Mouse (Mus musculus): ENCODE data around the gene Slc37a1. TPM values are rescaled to one million over a fixed set of nuclear protein-coding genes. Genes with fewer than 3 reads are reported as not detected.

The Slc37a1 gene
- total and polyA plus RNA-seq, 3 experiments: 14.2 to 15.0 TPM; not detected in 1

DNA sequence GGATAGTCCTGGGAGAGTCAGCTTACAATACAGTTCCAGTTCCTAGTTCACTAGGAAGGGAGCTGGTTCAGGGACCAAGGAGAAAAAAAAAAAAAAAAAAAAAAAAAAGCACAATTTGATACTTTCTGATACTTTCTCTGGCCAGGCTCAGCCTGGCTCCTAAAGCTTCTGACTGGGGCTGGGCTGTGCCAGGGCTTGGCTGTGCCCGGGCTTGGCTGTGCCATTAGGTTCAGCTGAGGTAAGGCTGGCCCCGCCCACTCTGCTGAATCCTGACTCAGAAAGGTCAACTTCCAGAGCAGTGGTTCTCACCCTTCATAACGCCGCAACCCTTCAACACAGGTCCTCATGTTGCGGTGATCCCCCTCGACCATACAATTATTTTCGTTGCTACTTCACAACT, 26.2 kb upstream of the Slc37a1 start:
- no peak overlapping the region for H3K9ac ChIP-seq (ENCODE audit: control insufficient read depth, low read depth, low read length, poor library complexity, severe bottlenecking)
- no peak for DNase-seq (ENCODE audit: low read depth, low spot score)
- no peaks in the 10 kb centered on the region for H3K79me2 ChIP-seq (ENCODE audit: control insufficient read depth, insufficient read depth, low read length, poor library complexity)
- no peaks in the 10 kb centered on the region; a peak in 1 of 4 replicates for H3K27me3 ChIP-seq (ENCODE audit: control insufficient read depth in 1 of 2, insufficient read depth in 2 of 2, low read length in 2 of 2)
- no peaks in the 10 kb centered on the region for H3K36me3 ChIP-seq (ENCODE audit: control insufficient read depth in 1 of 2, insufficient read depth in 2 of 2, low read length in 2 of 2)
- no peak overlapping the region for H3K27ac ChIP-seq (ENCODE audit: control insufficient read depth, low read depth, low read length)
- H3K9me3 ChIP-seq (replicated peaks; ENCODE audit: insufficient read depth, low read length): no peaks in the 10 kb centered on the region
- peaks cover 0 to 5% of the 10 kb centered on the region in 2 experiments; a peak in 2 of 4 replicates for H3K4me1 ChIP-seq (ENCODE audit: control insufficient read depth in 1 of 2, insufficient read depth in 2 of 2, low read length in 2 of 2)
- H3K4me3 ChIP-seq (ENCODE audit: control insufficient read depth in 1 of 2, insufficient read depth in 1 of 2, low read depth in 2 of 2, low read length in 2 of 2): no peak overlapping the region
- TF ChIP-seq POLR2AphosphoS5 (IDR thresholded peaks at IDR 0.05; ENCODE audit: borderline replicate concordance, low read depth, low read length) (no peak), E2F4 (IDR thresholded peaks at IDR 0.05; ENCODE audit: borderline replicate concordance, low read depth, low read length) (no peak), GABPA (IDR thresholded peaks at IDR 0.05; ENCODE audit: low read depth, low read length) (no peak), CHD2 (IDR thresholded peaks at IDR 0.05; ENCODE audit: low read length) (no peak), RCOR1 (IDR thresholded peaks at IDR 0.05; ENCODE audit: low read depth, low read length) (no peak), MYC (IDR thresholded peaks at IDR 0.05; ENCODE audit: low read depth, low read length) (no peak), SMC3 (IDR thresholded peaks at IDR 0.05; ENCODE audit: low read depth, low read length) (no peak), MAFK (IDR thresholded peaks at IDR 0.05; ENCODE audit: borderline replicate concordance, low read depth, low read length) (no peak)

DNA sequence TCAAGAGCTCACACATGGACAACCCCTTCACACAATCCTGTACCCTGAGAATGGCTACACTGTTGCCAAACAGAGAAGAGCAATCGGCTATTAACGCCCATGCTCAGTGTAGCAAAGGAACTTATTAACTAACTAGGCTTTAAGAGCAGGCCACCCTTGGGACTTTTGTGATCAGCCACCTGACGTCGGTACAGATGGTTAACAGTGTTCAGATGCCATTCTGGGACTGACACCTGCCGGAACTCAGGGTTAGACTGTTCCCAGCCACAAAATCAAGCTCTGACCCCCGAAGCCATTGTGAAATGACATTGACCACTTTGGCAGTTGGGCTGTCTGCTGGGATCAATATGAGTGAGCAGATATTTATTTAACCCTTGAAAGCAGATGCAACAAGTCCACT, 25.2 kb upstream of the Slc37a1 start:
- H3K79me2 ChIP-seq (ENCODE audit: control insufficient read depth, insufficient read depth, low read length, poor library complexity): no peaks in the 10 kb centered on the region
- no peak for TF ChIP-seq NRF1 (IDR thresholded peaks at IDR 0.05; ENCODE audit: insufficient read depth, low read depth, low read length, poor library complexity, severe bottlenecking)
- H3K9ac ChIP-seq (ENCODE audit: control insufficient read depth, low read depth, low read length, poor library complexity, severe bottlenecking): no peak overlapping the region
- H3K4me3 ChIP-seq (ENCODE audit: control insufficient read depth in 1 of 2, insufficient read depth in 1 of 2, low read depth in 2 of 2, low read length in 2 of 2): no peak overlapping the region
- H3K36me3 ChIP-seq (ENCODE audit: control insufficient read depth in 1 of 2, insufficient read depth in 2 of 2, low read length in 2 of 2): no peaks in the 10 kb centered on the region
- peaks cover 0 to 5% of the 10 kb centered on the region in 2 experiments; a peak in 2 of 4 replicates for H3K4me1 ChIP-seq (ENCODE audit: control insufficient read depth in 1 of 2, insufficient read depth in 2 of 2, low read length in 2 of 2)
- H3K9me3 ChIP-seq (replicated peaks; ENCODE audit: insufficient read depth, low read length): no peaks in the 10 kb centered on the region
- H3K27me3 ChIP-seq (ENCODE audit: control insufficient read depth in 1 of 2, insufficient read depth in 2 of 2, low read length in 2 of 2): no peaks in the 10 kb centered on the region; a peak in 1 of 4 replicates
- DNase-seq (ENCODE audit: low read depth, low spot score): no peak
- no peak overlapping the region for H3K27ac ChIP-seq (ENCODE audit: control insufficient read depth, low read depth, low read length)

GRCm38 (mm10) chr17:31262715-31263114, 23.9 kb upstream of the Slc37a1 start:
- Histone ChIP-seq H3K9ac (ENCODE audit: control insufficient read depth, low read depth, low read length, poor library complexity, severe bottlenecking) (no peak overlapping the region), H3K36me3 (ENCODE audit: control insufficient read depth in 1 of 2, insufficient read depth in 2 of 2, low read length in 2 of 2) (no peaks in the 10 kb centered on the region), H3K9me3 (replicated peaks; ENCODE audit: insufficient read depth, low read length) (no peaks in the 10 kb centered on the region), H3K4me3 (ENCODE audit: control insufficient read depth in 1 of 2, insufficient read depth in 1 of 2, low read depth in 2 of 2, low read length in 2 of 2) (no peak overlapping the region), H3K27ac (ENCODE audit: control insufficient read depth, low read depth, low read length) (no peak overlapping the region), H3K27me3 (ENCODE audit: control insufficient read depth in 1 of 2, insufficient read depth in 2 of 2, low read length in 2 of 2) (no peaks in the 10 kb centered on the region; a peak in 1 of 4 replicates), H3K4me1 (ENCODE audit: control insufficient read depth in 1 of 2, insufficient read depth in 2 of 2, low read length in 2 of 2) (peaks cover 0 to 5% of the 10 kb centered on the region in 2 experiments; a peak in 2 of 4 replicates), H3K79me2 (ENCODE audit: control insufficient read depth, insufficient read depth, low read length, poor library complexity) (no peaks in the 10 kb centered on the region)
- no peak for DNase-seq (ENCODE audit: low read depth, low spot score)
- no peak for TF ChIP-seq CHD1 (IDR thresholded peaks at IDR 0.05; ENCODE audit: low read depth, low read length)
- no peak for TF ChIP-seq MYB (IDR thresholded peaks at IDR 0.05; ENCODE audit: low read depth, low read length)
- TF ChIP-seq KAT2A (conservative IDR thresholded peaks at IDR 0.05; ENCODE audit: low read depth, low read length): no peak
- no peak for TF ChIP-seq TCF12 (IDR thresholded peaks at IDR 0.05; ENCODE audit: low read depth, low read length)
- TF ChIP-seq POLR2A (IDR thresholded peaks at IDR 0.05; ENCODE audit: control insufficient read depth in 1 of 2, insufficient read depth in 1 of 2, low read depth in 1 of 2, low read length in 2 of 2, poor library complexity in 1 of 2): no peak
- TF ChIP-seq TBP (IDR thresholded peaks at IDR 0.05; ENCODE audit: low read depth, low read length): no peak
- no peak for TF ChIP-seq RAD21 (IDR thresholded peaks at IDR 0.05; ENCODE audit: low read depth, low read length)

Measured in MEL (cell line).